Mouse (Mus musculus) MEL-GATA-1-ER (cell line): ENCODE measurements around the gene Uxs1.

Experiments
- DNase-seq: peaks from one replicate; pipeline ENCODE4 v3.0.0-alpha.2; 2012; ENCODE audit warnings: low read depth; ENCODE audit errors: extremely low read depth

Uxs1 gene

DNA sequence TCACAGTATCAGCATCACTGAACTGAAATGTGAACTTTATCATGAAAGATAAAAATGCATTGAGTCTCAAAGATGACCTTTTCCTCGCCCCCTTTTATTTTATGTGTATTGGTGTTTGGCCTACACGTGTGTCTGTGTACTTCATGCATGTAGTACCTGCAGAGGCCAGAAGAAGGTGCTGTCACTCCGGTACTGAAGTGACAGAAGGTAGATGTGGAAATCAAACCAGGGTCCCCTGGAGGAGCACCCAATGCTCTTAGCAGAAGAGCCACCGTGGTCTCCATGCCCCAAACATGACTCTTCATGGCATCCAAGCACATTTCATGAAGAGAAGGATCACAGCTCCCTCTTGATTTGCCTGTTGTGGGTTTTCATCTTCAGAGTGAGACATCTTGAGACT lies 95.5 kb downstream of the Uxs1 start:
- DNase-seq: no peak

GRCm38 (mm10) chr1:43730491-43730924 lies 97.1 kb downstream of the Uxs1 start, which contains the start of gene 1500015O10Rik:
Gene 1500015O10Rik (plus strand): TSS chr1:43730602.
- DNase-seq: no peak

DNA sequence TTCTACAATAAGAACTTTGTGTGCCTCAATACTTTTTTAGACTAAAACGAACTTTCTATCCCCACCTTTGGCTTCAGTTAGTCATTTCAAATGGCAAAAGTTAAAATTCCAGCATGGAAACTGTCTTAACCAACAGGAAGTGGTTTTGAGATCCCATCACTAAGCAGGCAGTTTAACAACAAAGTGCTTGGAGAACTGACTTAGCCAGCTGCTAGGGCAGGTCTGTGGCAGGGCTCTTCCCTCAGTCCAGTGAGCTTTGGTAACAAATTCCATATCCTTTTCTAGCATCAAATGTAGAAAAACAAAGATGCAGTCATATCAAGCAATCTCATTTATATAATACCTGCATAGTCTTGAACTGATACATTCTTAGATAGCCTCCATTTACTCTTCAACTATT lies 105.1 kb downstream of the Uxs1 start:
- no peak for DNase-seq

DNA sequence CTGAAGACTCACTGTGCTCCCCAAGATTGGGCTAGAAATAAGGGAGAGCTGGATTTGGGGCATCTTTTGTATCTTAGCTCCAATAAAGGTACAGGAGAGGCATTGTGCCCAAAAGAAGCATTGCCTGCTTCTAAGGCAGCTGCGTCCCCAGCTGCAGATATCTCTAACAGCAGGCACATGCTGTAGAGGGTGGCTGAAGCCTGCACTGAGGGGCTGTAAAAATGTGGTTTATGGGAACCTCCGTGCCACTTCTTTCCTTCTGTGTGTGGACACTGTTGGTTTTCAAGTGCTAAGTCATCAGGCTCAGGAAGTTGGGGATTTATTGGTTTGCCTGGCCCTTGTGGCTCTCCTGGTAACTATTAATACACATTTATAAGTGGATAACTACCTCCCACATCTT lies 108.8 kb downstream of the Uxs1 start:
- DNase-seq: no peak

DNA sequence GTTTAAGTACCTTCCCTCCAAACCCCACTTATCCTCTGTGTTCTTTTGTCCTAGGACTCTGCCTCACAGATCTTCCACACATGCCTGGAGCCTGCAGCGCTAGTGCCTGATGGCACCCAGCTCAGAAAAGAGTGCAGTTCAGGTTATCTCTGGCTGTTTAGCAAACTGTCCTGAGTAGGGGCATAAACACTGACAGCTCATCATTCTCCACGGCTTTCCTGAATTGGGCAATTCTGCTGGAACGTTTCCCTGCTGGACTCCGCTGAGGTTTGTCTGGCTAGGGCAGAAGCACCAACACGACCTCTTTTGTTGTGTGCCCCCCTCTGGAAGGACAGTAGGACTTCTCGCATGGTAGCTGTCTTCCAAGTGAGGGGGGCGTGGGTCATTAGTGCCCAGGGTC lies 109.6 kb downstream of the Uxs1 start:
- no peak for DNase-seq

DNA sequence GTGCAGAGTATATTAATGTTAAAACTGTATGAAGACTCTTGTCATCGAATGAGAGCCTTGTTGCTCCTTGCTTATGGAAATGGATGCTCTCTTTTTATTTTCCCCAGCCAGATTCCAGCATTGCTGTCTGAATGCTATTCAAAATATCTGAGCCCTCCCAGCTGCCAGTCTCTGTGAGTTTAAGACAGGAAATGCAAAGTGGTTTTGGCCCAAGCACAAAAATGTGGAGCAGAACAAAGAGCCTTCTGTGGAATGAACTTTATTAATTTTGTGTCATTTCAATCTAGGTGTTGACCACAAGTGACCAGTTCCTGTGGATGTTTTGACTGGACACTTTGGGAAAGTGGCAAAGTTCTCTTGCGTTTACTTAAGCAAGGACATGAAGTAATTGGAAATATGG lies 112.8 kb downstream of the Uxs1 start:
- no peak for DNase-seq

- no peak for DNase-seq
Measured at GRCm38 (mm10) chr1:43698577-43699000, 129.0 kb downstream of the Uxs1 start.
